8 mouse cellular contexts compared by ENCODE assay signal in genomic region chr11:69757303-69758089, GRCm38 (mm10). TPM values are rescaled to one million over a fixed set of nuclear protein-coding genes. Genes with fewer than 3 reads are reported as not detected.
DNase-seq lines count a peak whose midpoint lies in the region; ATAC-seq and TF ChIP-seq lines count a peak whose summit lies in the region.

No protein-coding gene starts in this region.

- peak overlapping the region; percentile 2 for H3K27ac ChIP-seq in bone marrow, adult 2 months (ENCODE audit: control insufficient read depth, insufficient read depth, low read depth, low read length, poor library complexity)
- peak overlapping the region; percentile 99 for H3K27ac ChIP-seq in hindbrain, embryonic 14.5 days
- peak overlapping the region; percentile 98 for H3K27ac ChIP-seq in midbrain, embryonic 12.5 days (replicated peaks)

- H3K4me1 ChIP-seq in bone marrow, adult 2 months (ENCODE audit: control insufficient read depth, insufficient read depth, low read length) = peaks cover 2% of the 10 kb centered on the region
- H3K4me1 ChIP-seq in hindbrain, embryonic 14.5 days (replicated peaks; ENCODE audit: control insufficient read depth, insufficient read depth, low read length) = peaks cover 51% of the 10 kb centered on the region
- peaks cover 52% of the 10 kb centered on the region for H3K4me1 ChIP-seq in midbrain, embryonic 12.5 days

- peak overlapping the region; percentile 77 for H3K4me3 ChIP-seq in bone marrow, adult 2 months (replicated peaks; ENCODE audit: control insufficient read depth, low read depth, low read length)
- peak overlapping the region; percentile 49 for H3K4me3 ChIP-seq in hindbrain, embryonic 14.5 days (replicated peaks; ENCODE audit: low read length)
- peak overlapping the region; percentile 54 for H3K4me3 ChIP-seq in midbrain, embryonic 12.5 days

- H3K4me2 ChIP-seq in hindbrain, embryonic 14.5 days (replicated peaks) = peak overlapping the region; percentile 61
- H3K4me2 ChIP-seq in midbrain, embryonic 12.5 days (replicated peaks) = peak overlapping the region; percentile 89

- no peak for TF ChIP-seq POLR2A in bone marrow, adult 2 months (IDR thresholded peaks at IDR 0.05; ENCODE audit: borderline replicate concordance, control insufficient read depth, low read depth, low read length)

- no peaks in the 10 kb centered on the region for H3K36me3 ChIP-seq in hindbrain, embryonic 14.5 days (replicated peaks; ENCODE audit: control insufficient read depth, insufficient read depth)
- no peaks in the 10 kb centered on the region for H3K36me3 ChIP-seq in midbrain, embryonic 12.5 days

- TF ChIP-seq CTCF in bone marrow, adult 2 months (IDR thresholded peaks at IDR 0.05; ENCODE audit: control insufficient read depth, insufficient read depth, low read length) = no peak

- H3K27me3 ChIP-seq in hindbrain, embryonic 14.5 days (ENCODE audit: control insufficient read depth, insufficient read depth, low read length) = no peaks in the 10 kb centered on the region
- H3K27me3 ChIP-seq in midbrain, embryonic 12.5 days = no peaks in the 10 kb centered on the region

- no peaks in the 10 kb centered on the region for H3K9me3 ChIP-seq in hindbrain, embryonic 14.5 days (ENCODE audit: control insufficient read depth, low read length)
- no peaks in the 10 kb centered on the region for H3K9me3 ChIP-seq in midbrain, embryonic 12.5 days

- 41% methylated on average over 9 of the region's 9 CpGs for WGBS in bone marrow, adult 2 months
- 48% methylated on average over 9 of the region's 9 CpGs for WGBS in hindbrain, embryonic 14.5 days
- 46% methylated on average over 9 of the region's 9 CpGs for WGBS in midbrain, embryonic 12.5 days

- peak; percentile 17 for DNase-seq in kidney, adult 9 months
- no peak for DNase-seq in kidney, adult 8-10 months
- DNase-seq in hindbrain, embryonic 14.5 days (ENCODE audit: low spot score) = no peak
- DNase-seq in embryo, embryonic 10 days (ENCODE audit: low spot score) = no peak
- no peak for DNase-seq in layer of hippocampus, adult 18-20 months (ENCODE audit: low spot score in 2 of 2)
- DNase-seq in right cerebral cortex, postnatal 4 days = no peak

- no peak for ATAC-seq in hindbrain, embryonic 14.5 days (ENCODE audit: low FRiP score)
- ATAC-seq in midbrain, embryonic 12.5 days (ENCODE audit: low FRiP score, low read depth) = no peak

- peak overlapping the region; percentile 86 for H3K9ac ChIP-seq in hindbrain, embryonic 14.5 days
- H3K9ac ChIP-seq in midbrain, embryonic 12.5 days (replicated peaks) = peak overlapping the region; percentile 76

RNA-seq across cellular contexts. Expression of gene Polr2a, which starts 0.9 kb away (rescaled TPM):
- 28.8 and 49.2 TPM in 2 replicates for polyA plus RNA-seq in bone marrow, adult 2 months (2011; ENCODE audit: insufficient read depth, insufficient read length, low replicate concordance, missing spikeins)
- polyA plus RNA-seq in hindbrain, embryonic 14.5 days (2014; fragmentation: Nextera tagmentation; extraction: Ambion mirVana) = 24.3 and 26.9 TPM in 2 replicates
- polyA plus RNA-seq in midbrain, embryonic 12.5 days (2016; fragmentation: Nextera tagmentation; extraction: Ambion mirVana) = 32.0 and 37.1 TPM in 2 replicates
- total RNA-seq in layer of hippocampus, adult 18-20 months (2021) = 10 to 100 TPM; 55.6 to 55.9 TPM

RNA-seq across cellular contexts. Expression of gene Slc35g3, which starts 4.3 kb away (rescaled TPM):
- not detected in 2 replicates for polyA plus RNA-seq in bone marrow, adult 2 months (2011; ENCODE audit: insufficient read depth, insufficient read length, low replicate concordance, missing spikeins)
- polyA plus RNA-seq in hindbrain, embryonic 14.5 days (2014; fragmentation: Nextera tagmentation; extraction: Ambion mirVana) = 0.27 and 0.39 TPM in 2 replicates
- polyA plus RNA-seq in midbrain, embryonic 12.5 days (2016; fragmentation: Nextera tagmentation; extraction: Ambion mirVana) = 0.18 and 0.27 TPM in 2 replicates
- total RNA-seq in layer of hippocampus, adult 18-20 months (2021) = not detected

RNA-seq across cellular contexts. Expression of gene Zbtb4, which starts 8.2 kb away (rescaled TPM):
- 8.4 and 13.8 TPM in 2 replicates for polyA plus RNA-seq in bone marrow, adult 2 months (2011; ENCODE audit: insufficient read depth, insufficient read length, low replicate concordance, missing spikeins)
- polyA plus RNA-seq in hindbrain, embryonic 14.5 days (2014; fragmentation: Nextera tagmentation; extraction: Ambion mirVana) = 4.6 TPM in 2 replicates
- polyA plus RNA-seq in midbrain, embryonic 12.5 days (2016; fragmentation: Nextera tagmentation; extraction: Ambion mirVana) = 2.0 TPM in 2 replicates
- 100 to 1,000 TPM; 147 to 152 TPM for total RNA-seq in layer of hippocampus, adult 18-20 months (2021)

RNA-seq across cellular contexts. Expression of gene Chrnb1, which starts 38.2 kb away (rescaled TPM):
- 1.8 and 3.5 TPM in 2 replicates for polyA plus RNA-seq in bone marrow, adult 2 months (2011; ENCODE audit: insufficient read depth, insufficient read length, low replicate concordance, missing spikeins)
- 1.4 and 1.6 TPM in 2 replicates for polyA plus RNA-seq in hindbrain, embryonic 14.5 days (2014; fragmentation: Nextera tagmentation; extraction: Ambion mirVana)
- polyA plus RNA-seq in midbrain, embryonic 12.5 days (2016; fragmentation: Nextera tagmentation; extraction: Ambion mirVana) = 1.3 and 1.7 TPM in 2 replicates
- total RNA-seq in layer of hippocampus, adult 18-20 months (2021) = 1 to 10 TPM in 1 of 2 experiments, under 1 TPM in 1; 0.52 to 1.0 TPM

RNA-seq across cellular contexts. Expression of gene Fgf11, which starts 44.2 kb away (rescaled TPM):
- polyA plus RNA-seq in bone marrow, adult 2 months (2011; ENCODE audit: insufficient read depth, insufficient read length, low replicate concordance, missing spikeins) = 0.32 and 1.00 TPM in 2 replicates
- polyA plus RNA-seq in hindbrain, embryonic 14.5 days (2014; fragmentation: Nextera tagmentation; extraction: Ambion mirVana) = 4.3 TPM in 2 replicates
- polyA plus RNA-seq in midbrain, embryonic 12.5 days (2016; fragmentation: Nextera tagmentation; extraction: Ambion mirVana) = 2.7 and 2.9 TPM in 2 replicates
- 10 to 100 TPM; 27.4 to 27.6 TPM for total RNA-seq in layer of hippocampus, adult 18-20 months (2021)

Comparison
In these comparisons a context has a peak if more than half of its experiments do, and no peak if none do; other contexts are left out.
1. H3K27ac ChIP-seq: peak in every context shown above with its lines; median percentile 99 in hindbrain, embryonic 14.5 days; 98 in midbrain, embryonic 12.5 days; 2 in bone marrow, adult 2 months.